Mouse (Mus musculus) liver, embryonic 16.5 days (tissue): ENCODE measurements around the gene Tacr2. TPM values are rescaled to one million over a fixed set of nuclear protein-coding genes. Genes with fewer than 3 reads are reported as not detected.

Experiments
- ATAC-seq: fragments of 200-750 bp; cut with Nextera tagmentation; 2 replicates; pipeline ENCODE4 v1.8.0; 2017; ENCODE audit warnings: low read depth, mild to moderate bottlenecking, moderate number of reproducible peaks, moderate library complexity
- H3K27ac ChIP-seq: fragments of 300-500 bp; sonication (generic); 2 replicates; pipeline ENCODE4 v1.5.1; 2014; ENCODE audit warnings: mild to moderate bottlenecking, low read length
- H3K27me3 ChIP-seq: fragments of 300-500 bp; sonication (generic); 2 replicates; pipeline ENCODE4 v1.6.1; 2014; ENCODE audit warnings: low read depth, low read length, mixed read lengths; ENCODE audit not compliant: control insufficient read depth, insufficient read depth
- H3K36me3 ChIP-seq: fragments of 300-500 bp; sonication (generic); 2 replicates; pipeline ENCODE4 v1.6.1; 2014; ENCODE audit warnings: mild to moderate bottlenecking; ENCODE audit not compliant: control insufficient read depth, insufficient read depth
- H3K4me1 ChIP-seq: fragments of 300-500 bp; sonication (generic); 2 replicates; pipeline ENCODE4 v1.6.1; 2014; ENCODE audit warnings: low read depth, low read length, mixed read lengths; ENCODE audit not compliant: control insufficient read depth
- H3K4me2 ChIP-seq: fragments of 300-500 bp; sonication (generic); 2 replicates; pipeline ENCODE4 v1.6.1; 2014; ENCODE audit warnings: low read depth, low read length, mixed read lengths
- H3K4me3 ChIP-seq: fragments of 300-500 bp; sonication (generic); 2 replicates; pipeline ENCODE4 v1.5.1; 2014; ENCODE audit warnings: low read depth, mild to moderate bottlenecking, low read length
- H3K9ac ChIP-seq: fragments of 300-500 bp; sonication (generic); 2 replicates; pipeline ENCODE4 v1.6.1; 2014; ENCODE audit warnings: low read depth, low read length
- H3K9me3 ChIP-seq: fragments of 300-500 bp; sonication (generic); replicated peaks from 2 replicates; pipeline ENCODE4 v1.6.1; 2016; ENCODE audit warnings: low read length; ENCODE audit not compliant: control insufficient read depth
- WGBS: fragments of 180-500 bp; shearing (Covaris S2); extraction: QIAGEN DNeasy Blood & Tissue Kit; methylation state at CpG from one replicate; pipeline ENCODE4 v1.1.7; 2014; ENCODE audit not compliant: insufficient replicate concordance; 5-methylcytosine and 5-hydroxymethylcytosine counted together
- polyA plus RNA-seq: library from polyadenylated mRNA; unstranded; fragments of >200 nt; fragmentation: Nextera tagmentation; extraction: Ambion mirVana; gene quantifications from 2 replicates; pipeline ENCODE4 v1.2.1, GENCODE M21; 2015

Gene Tacr2
- polyA plus RNA-seq, 1 experiment from 2014 or later: 0.07 TPM

- H3K36me3 ChIP-seq: no peaks in the 10 kb centered on the region
- no peak overlapping the region for H3K27ac ChIP-seq
- no peak overlapping the region for H3K4me3 ChIP-seq
- H3K4me2 ChIP-seq: no peak overlapping the region
- WGBS: 78% methylated on average over 3 of the region's 3 CpGs
- H3K9me3 ChIP-seq: no peaks in the 10 kb centered on the region
- no peak overlapping the region for H3K9ac ChIP-seq
- ATAC-seq: no peak
- peaks cover 44% of the 10 kb centered on the region for H3K4me1 ChIP-seq
- no peaks in the 10 kb centered on the region for H3K27me3 ChIP-seq
These were observed 20.4 kb upstream of the Tacr2 start for GRCm38 (mm10) chr10:62231811-62232210.

GRCm38 (mm10) chr10:62236165-62236564 lies 16.1 kb upstream of the Tacr2 start:
- peak overlapping the region; percentile 3; the same call in 1 of the 2 replicates for H3K27ac ChIP-seq
- no peak overlapping the region for H3K4me2 ChIP-seq
- H3K4me3 ChIP-seq: no peak overlapping the region
- no peaks in the 10 kb centered on the region for H3K9me3 ChIP-seq
- H3K36me3 ChIP-seq: no peaks in the 10 kb centered on the region
- peaks cover 35% of the 10 kb centered on the region for H3K4me1 ChIP-seq
- no peak overlapping the region for H3K9ac ChIP-seq
- H3K27me3 ChIP-seq: no peaks in the 10 kb centered on the region
- ATAC-seq: no peak
- 83% methylated on average over 6 of the region's 6 CpGs for WGBS

GRCm38 (mm10) chr10:62237205-62237604 lies 15.0 kb upstream of the Tacr2 start:
- no peaks in the 10 kb centered on the region for H3K27me3 ChIP-seq
- H3K4me2 ChIP-seq: peak overlapping the region; percentile 1
- WGBS: 25% methylated on average over 10 of the region's 10 CpGs
- no peaks in the 10 kb centered on the region for H3K36me3 ChIP-seq
- H3K4me1 ChIP-seq: peaks cover 29% of the 10 kb centered on the region
- peak; percentile 94 for ATAC-seq
- peak overlapping the region; percentile 70 for H3K27ac ChIP-seq
- H3K9me3 ChIP-seq: no peaks in the 10 kb centered on the region
- no peak overlapping the region for H3K4me3 ChIP-seq
- 0 out of 2 replicates have a peak overlapping the region, but pooled peaks have one; percentile 8 for H3K9ac ChIP-seq

GRCm38 (mm10) chr10:62238688-62239087 lies 13.6 kb upstream of the Tacr2 start:
- 39% methylated on average over 3 of the region's 3 CpGs for WGBS
- Histone ChIP-seq H3K9ac (no peak overlapping the region), H3K27ac (0 out of 2 replicates have a peak overlapping the region, but pooled peaks have one; percentile 12)

GRCm38 (mm10) chr10:62239270-62239669 lies 13.0 kb upstream of the Tacr2 start:
- 61% methylated on average over 6 of the region's 6 CpGs for WGBS
- no peaks in the 10 kb centered on the region for H3K9me3 ChIP-seq
- no peak for ATAC-seq
- no peak overlapping the region for H3K4me3 ChIP-seq
- no peaks in the 10 kb centered on the region for H3K27me3 ChIP-seq
- no peak overlapping the region for H3K27ac ChIP-seq
- H3K9ac ChIP-seq: no peak overlapping the region
- H3K4me1 ChIP-seq: peaks cover 29% of the 10 kb centered on the region
- H3K36me3 ChIP-seq: no peaks in the 10 kb centered on the region
- no peak overlapping the region for H3K4me2 ChIP-seq

More at GRCm38 (mm10) chr10:62238688-62239087, 13.6 kb upstream of the Tacr2 start:
- no peak overlapping the region for H3K4me2 ChIP-seq
- H3K9me3 ChIP-seq: no peaks in the 10 kb centered on the region
- H3K36me3 ChIP-seq: no peaks in the 10 kb centered on the region
- H3K4me3 ChIP-seq: no peak overlapping the region
- no peaks in the 10 kb centered on the region for H3K27me3 ChIP-seq
- ATAC-seq: no peak
- peaks cover 29% of the 10 kb centered on the region for H3K4me1 ChIP-seq

- Histone ChIP-seq H3K4me1 (peaks cover 16% of the 10 kb centered on the region), H3K27ac (no peak overlapping the region), H3K36me3 (no peaks in the 10 kb centered on the region), H3K4me2 (no peak overlapping the region), H3K9ac (no peak overlapping the region), H3K4me3 (no peak overlapping the region), H3K9me3 (no peaks in the 10 kb centered on the region), H3K27me3 (no peaks in the 10 kb centered on the region)
- WGBS: 68% methylated on average over 10 of the region's 10 CpGs
- ATAC-seq: no peak
These were observed 9.9 kb upstream of the Tacr2 start for GRCm38 (mm10) chr10:62242358-62242757.

- Histone ChIP-seq H3K27ac (no peak overlapping the region), H3K4me3 (no peak overlapping the region), H3K27me3 (no peaks in the 10 kb centered on the region), H3K36me3 (no peaks in the 10 kb centered on the region), H3K4me2 (no peak overlapping the region), H3K9me3 (no peaks in the 10 kb centered on the region), H3K4me1 (peaks cover 12% of the 10 kb centered on the region), H3K9ac (no peak overlapping the region)
- no peak for ATAC-seq
- WGBS: 44% methylated on average over 12 of the region's 13 CpGs
These were observed 9.3 kb upstream of the Tacr2 start for GRCm38 (mm10) chr10:62242896-62243295.

- H3K4me2 ChIP-seq: no peak overlapping the region
- WGBS: 66% methylated on average over 9 of the region's 9 CpGs
- ATAC-seq: no peak
These were observed 8.2 kb upstream of the Tacr2 start for GRCm38 (mm10) chr10:62244067-62244466.

GRCm38 (mm10) chr10:62247156-62247555 lies 5.1 kb upstream of the Tacr2 start:
- ATAC-seq: no peak
- H3K36me3 ChIP-seq: no peaks in the 10 kb centered on the region
- H3K4me2 ChIP-seq: no peak overlapping the region
- no peaks in the 10 kb centered on the region for H3K27me3 ChIP-seq
- no peak overlapping the region for H3K27ac ChIP-seq
- H3K9ac ChIP-seq: no peak overlapping the region
- no peak overlapping the region for H3K4me3 ChIP-seq
- no peaks in the 10 kb centered on the region for H3K9me3 ChIP-seq
- WGBS: 67% methylated on average over 3 of the region's 3 CpGs
- no peaks in the 10 kb centered on the region for H3K4me1 ChIP-seq

More at GRCm38 (mm10) chr10:62244067-62244466, 8.2 kb upstream of the Tacr2 start:
- no peak overlapping the region for H3K27ac ChIP-seq
- no peaks in the 10 kb centered on the region for H3K9me3 ChIP-seq
- H3K36me3 ChIP-seq: no peaks in the 10 kb centered on the region
- peaks cover 3% of the 10 kb centered on the region; the same call in 1 of the 2 replicates for H3K4me1 ChIP-seq
- H3K4me3 ChIP-seq: no peak overlapping the region
- H3K27me3 ChIP-seq: no peaks in the 10 kb centered on the region
- H3K9ac ChIP-seq: no peak overlapping the region
